15 mouse cellular contexts compared by ENCODE assay signal in genomic region chr1:150914936-150915335, GRCm38 (mm10).
DNase-seq lines count a peak whose midpoint lies in the region; ATAC-seq lines count a peak whose summit lies in the region.
"Had no signal": no experiment of that assay in that cellular context is flagged by ENCODE, and none has a peak within 500 bp of the region (broad histone marks: within the 10 kb centered on the region; RNA-seq: fewer than 3 reads in every experiment).

No protein-coding gene starts in this region.

- H3K27ac ChIP-seq in embryonic facial prominence, embryonic 11.5 days (replicated peaks; ENCODE audit: low read depth, low read length): no peak overlapping the region
- H3K27ac ChIP-seq in embryonic facial prominence, embryonic 10.5 days (replicated peaks): no peak overlapping the region
- no peak overlapping the region for H3K27ac ChIP-seq in embryonic facial prominence, embryonic 14.5 days (replicated peaks; ENCODE audit: low read depth, low read length)
- H3K27ac ChIP-seq: forebrain, embryonic 12.5 days; hindbrain, embryonic 15.5 days; macrophage; neural tube, embryonic 15.5 days had no signal

- H3K36me3 ChIP-seq in embryonic facial prominence, embryonic 11.5 days (replicated peaks; ENCODE audit: control insufficient read depth, insufficient read depth, low read depth, low read length): no peaks in the 10 kb centered on the region
- no peaks in the 10 kb centered on the region for H3K36me3 ChIP-seq in embryonic facial prominence, embryonic 10.5 days (replicated peaks)
- H3K36me3 ChIP-seq in embryonic facial prominence, embryonic 14.5 days (ENCODE audit: control insufficient read depth, insufficient read depth, low read length): no peaks in the 10 kb centered on the region
- H3K36me3 ChIP-seq: forebrain, embryonic 12.5 days; G1E; hindbrain, embryonic 15.5 days; neural tube, embryonic 15.5 days had no signal

- no peaks in the 10 kb centered on the region for H3K9me3 ChIP-seq in embryonic facial prominence, embryonic 11.5 days (replicated peaks; ENCODE audit: control insufficient read depth, low read length)
- H3K9me3 ChIP-seq in embryonic facial prominence, embryonic 10.5 days: no peaks in the 10 kb centered on the region
- no peaks in the 10 kb centered on the region for H3K9me3 ChIP-seq in embryonic facial prominence, embryonic 14.5 days (ENCODE audit: control insufficient read depth, low read length)
- H3K9me3 ChIP-seq: forebrain, embryonic 12.5 days; G1E; hindbrain, embryonic 15.5 days; neural tube, embryonic 15.5 days had no signal

- DNase-seq in embryonic facial prominence, embryonic 11.5 days (ENCODE audit: low spot score): peak; percentile 36
- DNase-seq in embryonic facial prominence, embryonic 10.5 days (ENCODE audit: low spot score): no peak
- peak; percentile 34 for DNase-seq in kidney, adult 9 months
- no peak for DNase-seq in kidney, adult 18-20 months
- peak; percentile 68 for DNase-seq in embryonic facial prominence, embryonic 14.5 days (ENCODE audit: low spot score)
- peak; percentile 29 to 56 for DNase-seq in kidney, postnatal 36 days
- DNase-seq in urinary bladder, adult 18-20 months (ENCODE audit: low spot score in 2 of 2): no peak
- no peak for DNase-seq in right cerebral cortex, postnatal 14 days
- DNase-seq: cerebellum, adult 11-12 months had no signal

- H3K27me3 ChIP-seq in embryonic facial prominence, embryonic 11.5 days (ENCODE audit: control insufficient read depth, insufficient read depth, low read length): no peaks in the 10 kb centered on the region
- no peaks in the 10 kb centered on the region for H3K27me3 ChIP-seq in embryonic facial prominence, embryonic 10.5 days (replicated peaks; ENCODE audit: low read depth, poor library complexity, severe bottlenecking)
- no peaks in the 10 kb centered on the region for H3K27me3 ChIP-seq in embryonic facial prominence, embryonic 14.5 days (replicated peaks; ENCODE audit: control insufficient read depth, insufficient read depth, low read length)
- H3K27me3 ChIP-seq: forebrain, embryonic 12.5 days; hindbrain, embryonic 15.5 days; neural tube, embryonic 15.5 days had no signal

- no peak for ATAC-seq in embryonic facial prominence, embryonic 11.5 days (replicated peaks; ENCODE audit: insufficient number of reproducible peaks, low FRiP score, low TSS enrichment, low read depth)
- no peak for ATAC-seq in embryonic facial prominence, embryonic 14.5 days (ENCODE audit: low read depth)

- H3K4me2 ChIP-seq in embryonic facial prominence, embryonic 11.5 days (ENCODE audit: low read depth, low read length): no peak overlapping the region
- no peak overlapping the region for H3K4me2 ChIP-seq in embryonic facial prominence, embryonic 14.5 days (ENCODE audit: low read depth, low read length)
- H3K4me2 ChIP-seq: forebrain, embryonic 12.5 days; hindbrain, embryonic 15.5 days; liver, embryonic 11.5 days; neural tube, embryonic 15.5 days had no signal

- no peak overlapping the region for H3K4me3 ChIP-seq in embryonic facial prominence, embryonic 11.5 days (ENCODE audit: low read depth, low read length)
- H3K4me3 ChIP-seq in embryonic facial prominence, embryonic 10.5 days: no peak overlapping the region
- no peak overlapping the region for H3K4me3 ChIP-seq in embryonic facial prominence, embryonic 14.5 days (ENCODE audit: low read depth, low read length)
- H3K4me3 ChIP-seq: forebrain, embryonic 12.5 days; hindbrain, embryonic 15.5 days; neural tube, embryonic 15.5 days had no signal

- no peak overlapping the region for H3K9ac ChIP-seq in embryonic facial prominence, embryonic 11.5 days (replicated peaks; ENCODE audit: low read length)
- H3K9ac ChIP-seq in embryonic facial prominence, embryonic 14.5 days (ENCODE audit: low read depth, low read length): no peak overlapping the region
- H3K9ac ChIP-seq: forebrain, embryonic 12.5 days; hindbrain, embryonic 15.5 days; neural tube, embryonic 15.5 days had no signal

- WGBS in embryonic facial prominence, embryonic 11.5 days: 76% methylated on average over 2 of the region's 2 CpGs
- WGBS in embryonic facial prominence, embryonic 10.5 days: 78% methylated on average over 2 of the region's 2 CpGs
- 64% methylated on average over 2 of the region's 2 CpGs for WGBS in embryonic facial prominence, embryonic 14.5 days

- no peaks in the 10 kb centered on the region for H3K4me1 ChIP-seq in embryonic facial prominence, embryonic 11.5 days (ENCODE audit: control insufficient read depth, insufficient read depth, low read length)
- peaks cover 12% of the 10 kb centered on the region for H3K4me1 ChIP-seq in embryonic facial prominence, embryonic 10.5 days
- peaks cover 7% of the 10 kb centered on the region for H3K4me1 ChIP-seq in embryonic facial prominence, embryonic 14.5 days (ENCODE audit: control insufficient read depth, insufficient read depth, low read length)
- H3K4me1 ChIP-seq: forebrain, embryonic 12.5 days; hindbrain, embryonic 15.5 days; neural tube, embryonic 15.5 days had no signal

Comparison
In these comparisons a context has a peak if more than half of its experiments do, and no peak if none do; other contexts are left out.
1. DNase-seq: peak in embryonic facial prominence, embryonic 11.5 days (single experiment), kidney, adult 9 months (single experiment), embryonic facial prominence, embryonic 14.5 days (single experiment) and kidney, postnatal 36 days (2 of 2); none in embryonic facial prominence, embryonic 10.5 days (single experiment), kidney, adult 18-20 months (single experiment), urinary bladder, adult 18-20 months (0 of 2) and right cerebral cortex, postnatal 14 days (single experiment).